Mouse (Mus musculus) kidney, embryonic 14.5 days (tissue): Measurements from ENCODE around the gene Ndufb6. TPM values are rescaled to one million over a fixed set of nuclear protein-coding genes. Genes with fewer than 3 reads are reported as not detected.

Experiments
- ATAC-seq: fragments of 200-750 bp; cut with Nextera tagmentation; 2 replicates; pipeline ENCODE4 v1.8.0; 2017; ENCODE audit warnings: moderate number of reproducible peaks, mild to moderate bottlenecking, moderate TSS enrichment, moderate library complexity; ENCODE audit not compliant: low FRiP score, low TSS enrichment
- H3K27ac ChIP-seq: fragments of 300-500 bp; sonication (generic); 2 replicates; pipeline ENCODE4 v1.5.1; 2014; ENCODE audit warnings: low read depth, mild to moderate bottlenecking, low read length, moderate library complexity, mixed read lengths
- H3K27me3 ChIP-seq: fragments of 300-500 bp; sonication (generic); 2 replicates; pipeline ENCODE4 v1.6.1; 2014; ENCODE audit warnings: mild to moderate bottlenecking, low read length; ENCODE audit not compliant: control insufficient read depth, insufficient read depth
- H3K36me3 ChIP-seq: fragments of 300-500 bp; sonication (generic); 2 replicates; pipeline ENCODE4 v1.6.1; 2014; ENCODE audit warnings: low read length, mixed read lengths; ENCODE audit not compliant: control insufficient read depth, insufficient read depth
- H3K4me1 ChIP-seq: fragments of 300-500 bp; sonication (generic); 2 replicates; pipeline ENCODE4 v1.6.1; 2014; ENCODE audit warnings: low read length, mixed read lengths; ENCODE audit not compliant: control insufficient read depth, insufficient read depth
- H3K4me2 ChIP-seq: fragments of 300-500 bp; sonication (generic); replicated peaks from 2 replicates; pipeline ENCODE4 v1.6.1; 2014; ENCODE audit warnings: low read depth, mild to moderate bottlenecking, low read length
- H3K4me3 ChIP-seq: fragments of 300-500 bp; sonication (generic); 2 replicates; pipeline ENCODE4 v1.5.1; 2014; ENCODE audit warnings: mild to moderate bottlenecking, low read length
- H3K9ac ChIP-seq: fragments of 300-500 bp; sonication (generic); 2 replicates; pipeline ENCODE4 v1.6.1; 2014; ENCODE audit warnings: low read depth, mild to moderate bottlenecking, low read length, moderate library complexity
- H3K9me3 ChIP-seq: fragments of 300-500 bp; sonication (generic); 2 replicates; pipeline ENCODE4 v1.6.1; 2016; ENCODE audit warnings: low read length; ENCODE audit not compliant: control insufficient read depth
- WGBS: fragments of 180-500 bp; shearing (Covaris S2); extraction: QIAGEN DNeasy Blood & Tissue Kit; methylation state at CpG from one replicate; pipeline ENCODE4 v1.1.7; 2014; 5-methylcytosine and 5-hydroxymethylcytosine counted together
- polyA plus RNA-seq: library from polyadenylated mRNA; unstranded; fragments of >200 nt; fragmentation: Nextera tagmentation; extraction: Ambion mirVana; gene quantifications from 2 replicates; pipeline ENCODE4 v1.2.1, GENCODE M21; 2014

The Ndufb6 gene
- polyA plus RNA-seq, 1 experiment from 2014 or later, result 316 TPM

DNA sequence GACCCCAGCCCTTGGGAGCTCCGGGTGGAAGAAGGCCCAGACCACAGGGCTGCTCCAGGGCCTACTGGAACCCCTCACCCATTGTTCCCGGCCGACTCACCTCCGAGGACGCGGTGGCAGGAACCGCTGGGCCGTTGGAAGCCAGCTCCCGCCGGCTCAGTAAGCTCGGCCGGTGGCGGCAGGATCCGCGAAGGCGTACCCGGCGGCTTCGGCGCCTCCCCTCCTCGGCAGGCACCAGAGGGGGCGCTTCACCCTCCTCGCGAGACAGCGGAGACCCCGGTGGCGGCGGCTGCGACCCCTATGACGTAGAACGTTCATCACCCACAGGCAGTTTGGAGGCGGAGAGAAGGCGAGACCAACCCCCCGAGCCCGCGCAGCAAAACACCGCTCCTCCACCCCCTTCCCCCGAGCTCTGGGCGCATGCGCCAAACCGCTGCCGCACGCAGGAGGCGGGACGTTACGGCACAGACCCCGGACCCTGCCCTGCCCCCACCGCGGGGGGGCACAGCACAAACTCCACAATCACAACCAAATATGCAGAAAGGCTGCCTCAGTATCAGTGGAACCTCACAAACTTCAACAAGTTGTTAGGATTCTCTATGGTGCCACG is 10.9 kb downstream of the Ndufb6 start:
- H3K4me2 ChIP-seq, result peak overlapping the region; percentile 87
- H3K4me3 ChIP-seq, result peak overlapping the region; percentile 67
- ATAC-seq, result peak; percentile 82
- peak overlapping the region; percentile 98 for H3K27ac ChIP-seq
- peak overlapping the region; percentile 78 for H3K9ac ChIP-seq
- peaks cover 36% of the 10 kb centered on the region for H3K36me3 ChIP-seq
- H3K27me3 ChIP-seq, result no peaks in the 10 kb centered on the region
- WGBS, result 1% methylated on average over 48 of the region's 50 CpGs
- peaks cover 19% of the 10 kb centered on the region for H3K4me1 ChIP-seq
- H3K9me3 ChIP-seq, result no peaks in the 10 kb centered on the region

- H3K4me1 ChIP-seq, result peaks cover 19% of the 10 kb centered on the region
- peak overlapping the region; percentile 87 for H3K4me2 ChIP-seq
- WGBS, result 59% methylated on average over 7 of the region's 7 CpGs
- no peaks in the 10 kb centered on the region for H3K9me3 ChIP-seq
- no peaks in the 10 kb centered on the region for H3K27me3 ChIP-seq
- H3K27ac ChIP-seq, result peak overlapping the region; percentile 59; the same call in 1 of the 2 replicates
- H3K9ac ChIP-seq, result peak overlapping the region; percentile 78
- peak overlapping the region; percentile 67 for H3K4me3 ChIP-seq
- peak; percentile 1; the same call in 1 of the 2 replicates for ATAC-seq
- H3K36me3 ChIP-seq, result peaks cover 36% of the 10 kb centered on the region
Measured at GRCm38 (mm10) chr4:40267681-40268080, 11.5 kb downstream of the Ndufb6 start.

GRCm38 (mm10) chr4:40264321-40264720 is 14.9 kb downstream of the Ndufb6 start:
- Histone ChIP-seq H3K4me3 (no peak overlapping the region), H3K4me1 (peaks cover 19% of the 10 kb centered on the region), H3K9ac (no peak overlapping the region), H3K27ac (no peak overlapping the region), H3K4me2 (no peak overlapping the region), H3K36me3 (peaks cover 61% of the 10 kb centered on the region), H3K9me3 (no peaks in the 10 kb centered on the region), H3K27me3 (no peaks in the 10 kb centered on the region)
- 74% methylated on average over 1 of the region's 1 CpGs for WGBS
- no peak for ATAC-seq

- Histone ChIP-seq H3K9ac (no peak overlapping the region), H3K4me2 (no peak overlapping the region), H3K27ac (no peak overlapping the region), H3K27me3 (no peaks in the 10 kb centered on the region), H3K36me3 (peaks cover 8% of the 10 kb centered on the region; the same call in 1 of the 2 replicates), H3K4me1 (no peaks in the 10 kb centered on the region), H3K4me3 (no peak overlapping the region), H3K9me3 (no peaks in the 10 kb centered on the region)
- WGBS, result 87% methylated on average over 8 of the region's 8 CpGs
- ATAC-seq, result no peak
Measured at GRCm38 (mm10) chr4:40254385-40255103, 24.7 kb downstream of the Ndufb6 start.

DNA sequence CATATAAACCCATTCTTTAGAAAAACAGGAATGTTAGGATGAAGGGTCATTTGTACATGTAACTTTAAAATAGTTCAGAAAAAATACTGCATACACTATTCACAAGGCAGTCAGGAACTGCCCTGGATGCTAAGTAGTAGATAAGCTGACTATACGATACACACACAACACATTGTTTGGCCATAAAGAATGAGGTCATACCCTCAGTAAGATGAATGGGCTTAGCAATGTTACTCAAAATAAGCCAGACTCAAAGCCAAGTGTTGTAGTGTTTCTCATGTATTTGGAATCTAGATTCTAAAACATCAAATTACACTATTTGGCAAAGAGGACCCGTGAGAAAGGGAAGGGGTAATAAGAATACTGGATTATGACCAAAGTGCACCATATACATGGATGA is 25.5 kb downstream of the Ndufb6 start:
- Histone ChIP-seq H3K27me3 (no peaks in the 10 kb centered on the region), H3K27ac (no peak overlapping the region), H3K36me3 (peaks cover under 1% of the 10 kb centered on the region; the same call in 1 of the 2 replicates), H3K9ac (no peak overlapping the region), H3K4me1 (no peaks in the 10 kb centered on the region), H3K4me2 (no peak overlapping the region), H3K4me3 (no peak overlapping the region), H3K9me3 (no peaks in the 10 kb centered on the region)
- ATAC-seq, result no peak
- WGBS, result 71% methylated on average over 2 of the region's 2 CpGs

DNA sequence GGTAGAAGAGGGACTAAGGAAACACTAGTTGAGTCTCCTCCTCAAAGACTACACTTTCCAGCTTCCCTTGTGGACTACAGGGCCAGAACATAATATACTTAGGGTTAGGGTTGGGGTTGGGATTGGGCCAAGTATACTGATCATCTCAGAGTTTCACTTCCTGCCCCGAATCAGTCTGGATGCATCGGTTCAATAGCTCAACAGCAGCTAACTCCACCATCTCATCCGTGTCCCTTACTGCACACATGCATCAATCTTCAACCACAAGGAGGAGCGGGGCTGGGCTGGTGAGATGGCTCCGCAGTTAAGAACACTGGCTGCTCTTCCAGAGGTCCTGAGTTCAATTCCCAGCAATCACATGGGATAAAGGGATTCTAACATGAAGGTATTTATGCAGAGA is 28.2 kb downstream of the Ndufb6 start:
- Histone ChIP-seq H3K27me3 (no peaks in the 10 kb centered on the region), H3K4me2 (no peak overlapping the region), H3K9ac (no peak overlapping the region), H3K4me3 (no peak overlapping the region), H3K9me3 (no peaks in the 10 kb centered on the region), H3K4me1 (no peaks in the 10 kb centered on the region), H3K27ac (no peak overlapping the region), H3K36me3 (no peaks in the 10 kb centered on the region; the same call in 1 of the 2 replicates)
- WGBS, result 91% methylated on average over 5 of the region's 5 CpGs
- ATAC-seq, result no peak

DNA sequence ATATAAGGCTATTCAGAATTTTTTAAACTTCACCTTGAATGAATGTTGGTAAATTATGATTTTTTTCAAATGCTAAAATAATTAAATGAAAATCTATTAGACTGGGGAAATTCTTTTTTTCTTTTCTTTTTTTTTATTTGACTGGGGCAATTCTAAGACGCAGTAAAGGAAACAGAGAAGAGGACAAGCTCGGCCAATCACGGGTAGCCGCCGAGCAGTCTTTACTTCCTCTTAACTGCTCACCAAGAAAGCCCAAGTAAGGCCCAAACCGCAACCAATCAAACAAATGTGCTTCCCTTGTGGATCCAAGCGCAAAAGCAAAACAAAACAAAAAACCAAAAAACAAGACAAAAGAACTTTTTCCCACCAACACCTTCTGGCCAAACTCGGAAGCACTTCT is 35.2 kb downstream of the Ndufb6 start:
- H3K9ac ChIP-seq, result no peak overlapping the region
- no peak overlapping the region for H3K27ac ChIP-seq
- H3K4me2 ChIP-seq, result no peak overlapping the region
- ATAC-seq, result no peak
- H3K9me3 ChIP-seq, result no peaks in the 10 kb centered on the region
- no peaks in the 10 kb centered on the region for H3K36me3 ChIP-seq
- no peak overlapping the region for H3K4me3 ChIP-seq
- 90% methylated on average over 8 of the region's 8 CpGs for WGBS
- H3K4me1 ChIP-seq, result 0 out of 2 replicates have a peak, but pooled peaks cover 1% of the 10 kb centered on the region
- no peaks in the 10 kb centered on the region for H3K27me3 ChIP-seq

- H3K4me3 ChIP-seq, result no peak overlapping the region
- no peaks in the 10 kb centered on the region for H3K27me3 ChIP-seq
- no peaks in the 10 kb centered on the region for H3K9me3 ChIP-seq
- no peaks in the 10 kb centered on the region for H3K36me3 ChIP-seq
- 91% methylated on average over 4 of the region's 4 CpGs for WGBS
- ATAC-seq, result no peak
- H3K4me2 ChIP-seq, result no peak overlapping the region
- no peak overlapping the region for H3K9ac ChIP-seq
- H3K27ac ChIP-seq, result no peak overlapping the region
- 0 out of 2 replicates have a peak, but pooled peaks cover 4% of the 10 kb centered on the region for H3K4me1 ChIP-seq
Measured at GRCm38 (mm10) chr4:40243006-40243405, 36.2 kb downstream of the Ndufb6 start.

- Histone ChIP-seq H3K36me3 (no peaks in the 10 kb centered on the region), H3K27me3 (no peaks in the 10 kb centered on the region), H3K9me3 (no peaks in the 10 kb centered on the region), H3K4me3 (no peak overlapping the region), H3K27ac (no peak overlapping the region), H3K9ac (no peak overlapping the region), H3K4me2 (no peak overlapping the region), H3K4me1 (0 out of 2 replicates have a peak, but pooled peaks cover 4% of the 10 kb centered on the region)
- no peak for ATAC-seq
- WGBS, result 52% methylated on average over 6 of the region's 6 CpGs
Measured at GRCm38 (mm10) chr4:40241928-40242327, 37.3 kb downstream of the Ndufb6 start.
